Mouse (Mus musculus): ENCODE results near the gene Dctn3. TPM values are rescaled to one million over a fixed set of nuclear protein-coding genes. Genes with fewer than 3 reads are reported as not detected.

Dctn3 gene
- polyA plus RNA-seq, 1 experiment: 92.6 TPM

DNA sequence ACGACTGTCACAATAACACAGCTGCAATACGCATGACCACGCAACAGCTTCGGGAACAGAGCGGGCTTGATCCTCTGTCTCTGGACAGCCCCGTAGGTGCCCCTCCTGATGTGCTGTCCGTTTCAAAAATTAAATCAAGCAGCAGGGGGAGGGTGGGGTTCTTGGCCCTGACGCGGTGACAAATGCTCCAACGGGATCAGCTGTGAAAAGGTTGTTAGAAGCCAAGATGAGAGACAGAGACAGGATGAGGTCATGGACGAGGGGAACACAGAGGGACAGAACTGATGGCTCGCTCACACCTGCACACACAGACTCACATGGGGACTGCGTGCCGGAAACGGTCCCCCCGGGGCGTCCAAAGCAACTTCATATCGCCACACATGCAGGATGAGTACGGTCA, 49.8 kb downstream of the Dctn3 start:
- Histone ChIP-seq H3K4me1 (ENCODE audit: control insufficient read depth, insufficient read depth, low read length) (peaks cover 5% of the 10 kb centered on the region; the same call in 1 of the 2 replicates), H3K4me3 (ENCODE audit: insufficient read depth, low read depth, low read length) (no peak overlapping the region), H3K36me3 (ENCODE audit: control insufficient read depth, insufficient read depth, low read length) (no peaks in the 10 kb centered on the region), H3K27me3 (replicated peaks; ENCODE audit: control insufficient read depth, insufficient read depth, low read length) (no peaks in the 10 kb centered on the region), H3K27ac (ENCODE audit: insufficient read depth, low read depth, low read length) (no peak overlapping the region)
- no peak for TF ChIP-seq POLR2A (IDR thresholded peaks at IDR 0.05; ENCODE audit: low read depth, low read length)
- TF ChIP-seq CTCF (conservative IDR thresholded peaks at IDR 0.05; ENCODE audit: insufficient read depth, insufficient read length, low read depth, low read length): no peak
- DNase-seq: no peak
- 83% methylated on average over 19 of the region's 19 CpGs for WGBS

- no peak overlapping the region for H3K4me3 ChIP-seq (ENCODE audit: insufficient read depth, low read depth, low read length)
- 61% methylated on average over 8 of the region's 8 CpGs for WGBS
- DNase-seq: no peak
- no peaks in the 10 kb centered on the region for H3K27me3 ChIP-seq (replicated peaks; ENCODE audit: control insufficient read depth, insufficient read depth, low read length)
- peaks cover 5% of the 10 kb centered on the region; the same call in 1 of the 2 replicates for H3K4me1 ChIP-seq (ENCODE audit: control insufficient read depth, insufficient read depth, low read length)
- TF ChIP-seq POLR2A (IDR thresholded peaks at IDR 0.05; ENCODE audit: low read depth, low read length) (no peak), CTCF (conservative IDR thresholded peaks at IDR 0.05; ENCODE audit: insufficient read depth, insufficient read length, low read depth, low read length) (no peak)
- H3K36me3 ChIP-seq (ENCODE audit: control insufficient read depth, insufficient read depth, low read length): no peaks in the 10 kb centered on the region
- H3K27ac ChIP-seq (ENCODE audit: insufficient read depth, low read depth, low read length): no peak overlapping the region
These were observed 50.4 kb downstream of the Dctn3 start for GRCm38 (mm10) chr4:41672522-41672963.

DNA sequence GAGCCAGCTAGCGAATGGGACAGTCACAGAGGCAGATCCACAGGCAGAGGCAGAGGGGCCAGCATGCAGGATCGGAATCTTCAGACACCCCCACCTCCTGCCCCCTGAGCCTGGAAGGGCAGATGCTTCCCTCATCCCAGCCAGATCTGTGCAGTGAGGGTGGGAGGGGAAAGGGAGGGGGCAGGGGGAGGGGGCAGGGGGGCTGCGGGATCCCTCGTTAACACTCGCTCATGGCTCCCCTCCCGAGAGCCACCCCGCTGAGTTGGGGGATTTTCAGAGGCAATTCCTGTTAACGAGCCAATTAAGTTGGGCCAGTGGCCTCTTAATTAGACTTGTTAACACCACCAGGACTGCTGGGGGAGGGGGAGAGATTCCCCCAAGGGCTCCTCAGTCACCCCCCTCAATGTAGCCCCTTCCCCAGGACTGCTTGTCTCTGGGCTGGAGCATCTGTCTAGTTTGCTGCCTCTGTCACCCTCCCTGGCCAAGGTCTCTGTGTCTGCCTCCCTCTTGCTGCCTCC, 50.9 kb downstream of the Dctn3 start:
- Histone ChIP-seq H3K27ac (ENCODE audit: insufficient read depth, low read depth, low read length) (no peak overlapping the region), H3K4me3 (ENCODE audit: insufficient read depth, low read depth, low read length) (no peak overlapping the region), H3K36me3 (ENCODE audit: control insufficient read depth, insufficient read depth, low read length) (no peaks in the 10 kb centered on the region), H3K27me3 (replicated peaks; ENCODE audit: control insufficient read depth, insufficient read depth, low read length) (no peaks in the 10 kb centered on the region), H3K4me1 (ENCODE audit: control insufficient read depth, insufficient read depth, low read length) (peaks cover 5% of the 10 kb centered on the region; the same call in 1 of the 2 replicates)
- TF ChIP-seq POLR2A (IDR thresholded peaks at IDR 0.05; ENCODE audit: low read depth, low read length) (no peak), CTCF (conservative IDR thresholded peaks at IDR 0.05; ENCODE audit: insufficient read depth, insufficient read length, low read depth, low read length) (no peak)
- no peak for DNase-seq
- 49% methylated on average over 8 of the region's 8 CpGs for WGBS

DNA sequence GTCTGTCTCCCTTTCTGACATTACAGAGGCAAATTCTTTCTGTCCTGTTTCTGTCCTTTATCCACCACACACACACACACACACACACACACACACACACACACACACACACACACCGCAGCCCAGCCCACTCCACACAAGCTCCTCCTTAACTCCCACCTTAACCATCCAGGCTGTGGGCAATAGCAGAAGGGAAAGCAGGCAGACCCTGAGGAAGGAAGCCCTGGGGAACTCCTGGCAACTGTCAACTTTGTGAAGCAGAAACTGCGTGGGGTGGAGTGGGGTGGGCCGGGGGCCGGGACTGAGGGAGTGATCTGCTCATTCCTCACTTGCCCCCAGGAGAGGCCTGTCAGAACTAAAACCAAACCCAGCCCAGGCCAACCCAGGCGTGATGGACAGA, 51.5 kb downstream of the Dctn3 start:
- Histone ChIP-seq H3K4me3 (ENCODE audit: insufficient read depth, low read depth, low read length) (no peak overlapping the region), H3K27ac (ENCODE audit: insufficient read depth, low read depth, low read length) (no peak overlapping the region), H3K4me1 (ENCODE audit: control insufficient read depth, insufficient read depth, low read length) (peaks cover 2% of the 10 kb centered on the region; the same call in 1 of the 2 replicates), H3K27me3 (replicated peaks; ENCODE audit: control insufficient read depth, insufficient read depth, low read length) (no peaks in the 10 kb centered on the region), H3K36me3 (ENCODE audit: control insufficient read depth, insufficient read depth, low read length) (no peaks in the 10 kb centered on the region)
- DNase-seq: no peak
- TF ChIP-seq POLR2A (IDR thresholded peaks at IDR 0.05; ENCODE audit: low read depth, low read length) (no peak), CTCF (conservative IDR thresholded peaks at IDR 0.05; ENCODE audit: insufficient read depth, insufficient read length, low read depth, low read length) (no peak)
- 43% methylated on average over 5 of the region's 5 CpGs for WGBS

DNA sequence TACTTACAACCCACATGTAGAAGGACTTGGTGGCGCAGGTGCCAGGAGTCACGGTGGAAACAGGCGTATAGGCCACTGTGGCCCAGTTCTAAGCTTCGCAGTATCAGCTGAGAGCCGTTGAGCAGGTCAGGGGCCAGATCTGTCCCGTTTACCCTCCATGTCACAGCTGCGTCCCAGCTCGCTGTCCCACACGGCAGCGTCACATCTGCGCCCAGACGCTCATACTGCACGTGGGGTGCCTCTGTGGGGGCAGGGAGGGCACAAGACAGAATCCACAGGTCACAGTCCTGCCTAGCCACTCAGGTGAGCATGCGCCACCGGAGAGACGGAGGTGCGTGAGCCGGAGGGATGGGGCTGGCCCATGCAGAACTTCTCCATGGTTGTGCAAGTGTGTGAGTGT, 52.1 kb downstream of the Dctn3 start:
- DNase-seq: no peak
- H3K27me3 ChIP-seq (replicated peaks; ENCODE audit: control insufficient read depth, insufficient read depth, low read length): no peaks in the 10 kb centered on the region
- H3K4me1 ChIP-seq (ENCODE audit: control insufficient read depth, insufficient read depth, low read length): no peaks in the 10 kb centered on the region
- TF ChIP-seq POLR2A (IDR thresholded peaks at IDR 0.05; ENCODE audit: low read depth, low read length) (no peak), CTCF (conservative IDR thresholded peaks at IDR 0.05; ENCODE audit: insufficient read depth, insufficient read length, low read depth, low read length) (no peak)
- no peak overlapping the region for H3K27ac ChIP-seq (ENCODE audit: insufficient read depth, low read depth, low read length)
- WGBS: 89% methylated on average over 18 of the region's 18 CpGs
- no peak overlapping the region for H3K4me3 ChIP-seq (ENCODE audit: insufficient read depth, low read depth, low read length)
- H3K36me3 ChIP-seq (ENCODE audit: control insufficient read depth, insufficient read depth, low read length): no peaks in the 10 kb centered on the region

- 72% methylated on average over 11 of the region's 11 CpGs for WGBS
- TF ChIP-seq POLR2A (IDR thresholded peaks at IDR 0.05; ENCODE audit: low read depth, low read length) (no peak), CTCF (conservative IDR thresholded peaks at IDR 0.05; ENCODE audit: insufficient read depth, insufficient read length, low read depth, low read length) (no peak)
- H3K27ac ChIP-seq (ENCODE audit: insufficient read depth, low read depth, low read length): no peak overlapping the region
These were observed 56.3 kb downstream of the Dctn3 start for GRCm38 (mm10) chr4:41666646-41667045.

DNA sequence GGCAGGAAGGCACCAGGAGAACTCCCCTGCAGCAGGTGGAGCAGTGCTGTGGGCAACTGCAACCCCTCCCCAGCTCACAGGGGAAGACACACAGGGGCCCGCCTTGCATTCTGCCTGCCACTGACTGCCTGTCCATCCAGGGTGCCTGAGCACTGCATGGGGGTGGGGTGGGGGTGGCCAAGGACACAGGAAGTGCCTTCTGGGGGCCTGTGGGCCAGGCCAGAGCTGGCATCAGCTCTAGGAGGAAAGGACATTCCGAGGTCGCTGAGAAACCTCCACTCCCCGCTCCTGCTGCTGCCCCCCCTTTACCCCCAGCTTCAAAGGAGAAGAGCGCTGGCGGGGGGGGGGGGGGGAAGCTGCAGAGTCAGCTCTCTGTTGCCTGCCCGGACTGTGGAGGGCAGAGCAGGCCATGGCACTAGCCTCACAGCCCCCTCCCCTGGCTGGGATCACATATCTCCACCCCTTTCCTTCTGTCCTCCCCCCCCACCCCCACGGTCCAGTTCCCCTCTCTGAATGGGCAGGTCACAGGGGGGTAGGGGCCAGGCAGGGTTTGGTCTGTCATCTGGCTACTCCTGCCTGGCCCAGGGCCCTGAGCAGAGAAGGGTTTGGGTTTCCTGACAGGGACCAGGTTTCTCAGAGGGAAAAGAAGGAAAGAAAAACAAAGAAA, 57.8 kb downstream of the Dctn3 start:
- no peaks in the 10 kb centered on the region for H3K36me3 ChIP-seq (ENCODE audit: control insufficient read depth, insufficient read depth, low read length)
- peaks cover 5% of the 10 kb centered on the region for H3K4me1 ChIP-seq (ENCODE audit: control insufficient read depth, insufficient read depth, low read length)
- no peak overlapping the region for H3K4me3 ChIP-seq (ENCODE audit: insufficient read depth, low read depth, low read length)
- no peak for DNase-seq
- H3K27ac ChIP-seq (ENCODE audit: insufficient read depth, low read depth, low read length): no peak overlapping the region
- H3K27me3 ChIP-seq (replicated peaks; ENCODE audit: control insufficient read depth, insufficient read depth, low read length): no peaks in the 10 kb centered on the region
- 5% methylated on average over 7 of the region's 8 CpGs for WGBS
- no peak for TF ChIP-seq CTCF (conservative IDR thresholded peaks at IDR 0.05; ENCODE audit: insufficient read depth, insufficient read length, low read depth, low read length)
- no peak for TF ChIP-seq POLR2A (IDR thresholded peaks at IDR 0.05; ENCODE audit: low read depth, low read length)

More at GRCm38 (mm10) chr4:41666646-41667045, 56.3 kb downstream of the Dctn3 start:
- peaks cover 5% of the 10 kb centered on the region for H3K4me1 ChIP-seq (ENCODE audit: control insufficient read depth, insufficient read depth, low read length)
- H3K36me3 ChIP-seq (ENCODE audit: control insufficient read depth, insufficient read depth, low read length): no peaks in the 10 kb centered on the region
- no peak overlapping the region for H3K4me3 ChIP-seq (ENCODE audit: insufficient read depth, low read depth, low read length)
- no peaks in the 10 kb centered on the region for H3K27me3 ChIP-seq (replicated peaks; ENCODE audit: control insufficient read depth, insufficient read depth, low read length)
- DNase-seq: no peak

Other genes starting within 250 kb of the Dctn3 start
- gene AI464131, start 220.1 kb downstream of the Dctn3 start, polyA plus RNA-seq (2012; rRNA removed): 23.1 and 26.8 TPM in 2 replicates
- 0.11 and 0.42 TPM in 2 replicates for gene 1110017D15Rik, start 205.8 kb downstream of the Dctn3 start, polyA plus RNA-seq (2012; rRNA removed)
- 16.4 and 18.4 TPM in 2 replicates for gene Fam219a, start 153.6 kb downstream of the Dctn3 start, polyA plus RNA-seq (2012; rRNA removed)
- 0.83 and 0.92 TPM in 2 replicates for gene Dnaic1, start 153.4 kb downstream of the Dctn3 start, polyA plus RNA-seq (2012; rRNA removed)
- gene Enho, start 82.8 kb downstream of the Dctn3 start, polyA plus RNA-seq (2012; rRNA removed): 9.3 and 9.9 TPM in 2 replicates
- 15.4 and 15.9 TPM in 2 replicates for gene Cntfr, start 26.1 kb downstream of the Dctn3 start, polyA plus RNA-seq (2012; rRNA removed)
- 125 and 126 TPM in 2 replicates for gene Il11ra1, start 23.2 kb downstream of the Dctn3 start, polyA plus RNA-seq (2012; rRNA removed)
- 57.0 and 62.2 TPM in 2 replicates for gene Rpp25l, start 9.6 kb downstream of the Dctn3 start, polyA plus RNA-seq (2012; rRNA removed)
- not detected in 2 replicates for gene Arid3c, start 8.0 kb upstream of the Dctn3 start, polyA plus RNA-seq (2012; rRNA removed)
- gene Galt, start 32.1 kb upstream of the Dctn3 start, polyA plus RNA-seq (2012; rRNA removed): 162 and 175 TPM in 2 replicates
- 60.6 and 69.7 TPM in 2 replicates for gene Sigmar1, start 33.0 kb upstream of the Dctn3 start, polyA plus RNA-seq (2012; rRNA removed)
- gene Ccl27a, start 51.1 kb upstream of the Dctn3 start, polyA plus RNA-seq (2012; rRNA removed): 49.2 and 54.0 TPM in 2 replicates
- gene Gm21541, start 180.4 kb upstream of the Dctn3 start, polyA plus RNA-seq (2012; rRNA removed): 5.1 and 7.9 TPM in 2 replicates
- 1.4 and 2.1 TPM in 2 replicates for gene Gm20878, start 218.4 kb upstream of the Dctn3 start, polyA plus RNA-seq (2012; rRNA removed)
- gene Fam205a4, start 242.9 kb upstream of the Dctn3 start, polyA plus RNA-seq (2012; rRNA removed): 0.19 and 0.23 TPM in 2 replicates